Mouse (Mus musculus) brain, embryonic 14.5 days (tissue): ENCODE data around the gene H2-Eb2. TPM values are rescaled to one million over a fixed set of nuclear protein-coding genes. Genes with fewer than 3 reads are reported as not detected.
A peak's percentile ranks its signal among the peaks of the same experiment; 100 is the strongest.

ENCODE experiments used
- DNase-seq: peaks from one replicate; pipeline ENCODE4 v3.0.0-alpha.2; 2011; ENCODE audit warnings: low read depth
- CTCF ChIP-seq: fragments of 200-500 bp; IDR thresholded peaks from 2 replicates; pipeline ENCODE4 v1.5.1; 2012; ENCODE audit warnings: inconsistent platforms, mild to moderate bottlenecking, moderate library complexity, borderline replicate concordance; ENCODE audit not compliant: insufficient read depth, insufficient read length; ENCODE audit errors: extremely low read depth
- POLR2A ChIP-seq: fragments of 200-500 bp; IDR thresholded peaks from 2 replicates; pipeline ENCODE4 v1.6.1; 2012; ENCODE audit warnings: mild to moderate bottlenecking, inconsistent platforms, borderline replicate concordance; ENCODE audit not compliant: poor library complexity, insufficient read depth, insufficient read length, severe bottlenecking; ENCODE audit errors: extremely low read depth
- polyA plus RNA-seq: library from polyadenylated mRNA; depleted of rRNA; stranded (reverse); fragments of >200 nt; gene quantifications from 2 replicates; pipeline ENCODE4 v1.2.3, GENCODE M21; 2012

H2-Eb2 gene
- polyA plus RNA-seq, 1 experiment: 0.18 TPM

DNA sequence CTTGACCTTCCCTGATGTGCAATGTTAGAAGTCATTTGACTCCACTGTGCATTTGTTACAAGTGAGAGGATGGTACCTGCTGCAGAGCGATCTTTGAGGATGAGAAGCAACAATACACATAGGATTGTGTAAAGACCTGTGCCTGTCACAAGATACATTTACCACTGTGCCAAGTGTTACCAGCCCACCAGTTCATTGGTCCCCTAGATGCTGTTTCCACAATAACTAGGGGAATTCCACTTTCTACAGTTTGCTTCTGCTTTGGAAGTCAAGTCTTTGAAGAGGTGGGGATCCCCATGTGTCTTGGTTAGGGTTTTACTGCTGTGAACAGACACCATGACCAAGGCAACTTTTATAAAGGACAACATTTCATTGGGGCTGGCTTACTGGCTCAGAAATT lies 5.7 kb downstream of the H2-Eb2 start:
- no peak for DNase-seq
- TF ChIP-seq CTCF (no peak), POLR2A (no peak)

DNA sequence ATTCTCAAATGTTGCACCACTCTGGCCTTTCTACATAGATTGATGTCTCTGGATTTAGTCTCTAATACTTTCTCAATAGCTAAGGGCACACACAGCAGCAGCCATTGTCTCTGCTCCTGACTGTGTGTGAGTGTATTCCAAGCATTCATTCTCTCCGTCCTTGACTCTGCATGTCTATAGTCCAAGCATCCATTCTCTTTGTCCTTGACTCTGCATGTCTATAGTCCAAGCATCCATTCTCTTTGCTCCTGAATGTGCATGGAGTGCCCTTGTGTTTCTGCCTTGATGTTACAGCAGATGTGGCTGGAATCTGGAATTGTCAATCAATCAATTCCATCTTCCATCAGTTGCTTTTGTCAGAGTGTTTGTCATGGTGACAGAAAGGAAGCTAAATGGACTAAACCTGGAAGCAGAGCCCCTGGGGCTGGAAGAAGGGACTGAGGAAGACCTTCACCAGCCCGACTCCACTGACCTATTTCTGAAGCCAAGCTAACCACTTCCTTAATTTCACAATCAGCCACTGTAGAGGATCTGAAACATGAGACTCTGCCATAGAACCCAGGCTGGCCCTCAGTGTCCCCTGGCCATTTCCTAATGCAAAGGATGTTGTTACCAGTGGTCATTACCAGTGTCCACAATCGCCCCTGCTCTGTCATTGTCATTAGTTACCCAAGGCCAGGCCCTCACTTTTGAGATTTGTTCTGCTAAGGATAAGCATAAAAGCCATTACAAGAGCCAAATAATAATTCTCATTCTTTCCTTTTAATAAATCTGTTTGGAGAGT lies 15.3 kb downstream of the H2-Eb2 start:
- DNase-seq: no peak
- TF ChIP-seq POLR2A (no peak), CTCF (no peak)

DNA sequence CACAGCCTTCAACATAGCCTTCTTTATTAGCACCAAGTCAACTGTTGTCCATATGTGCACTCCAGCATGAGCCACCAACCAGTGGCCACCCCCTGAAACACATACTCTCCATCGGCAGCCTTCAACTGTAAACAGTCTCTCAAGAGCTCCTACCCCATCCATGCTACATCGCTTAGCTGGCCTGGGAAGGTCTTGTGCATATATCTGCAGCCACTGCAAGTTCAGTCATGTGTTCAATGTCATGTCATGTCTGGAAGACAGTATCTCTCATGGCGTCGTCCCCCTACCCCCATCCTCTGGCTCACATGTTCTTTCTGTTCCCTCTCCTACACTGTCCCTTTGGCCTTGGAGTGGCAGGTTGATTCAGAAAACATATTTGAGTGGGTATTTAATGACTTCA lies 19.4 kb downstream of the H2-Eb2 start:
- no peak for DNase-seq
- TF ChIP-seq CTCF: no peak
- TF ChIP-seq POLR2A: no peak

DNA sequence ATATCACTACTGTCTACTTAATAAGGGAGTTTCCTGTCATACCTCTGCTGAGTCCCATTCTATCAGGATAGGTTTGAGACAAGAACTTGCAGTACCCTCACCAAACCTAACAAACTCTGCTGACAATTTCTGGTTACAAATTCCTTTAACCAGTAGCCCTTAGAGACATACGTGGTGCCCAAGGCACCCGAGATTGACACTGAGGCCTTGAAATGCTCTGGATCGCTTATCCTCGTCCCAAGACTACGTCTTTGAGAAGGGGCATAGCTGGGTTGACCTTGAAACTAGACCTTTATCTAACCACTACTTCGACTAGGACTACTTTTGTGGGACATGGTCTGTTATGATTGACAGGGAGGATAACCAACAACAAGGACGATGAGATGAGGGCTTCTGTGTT lies 20.0 kb downstream of the H2-Eb2 start:
- no peak for DNase-seq
- TF ChIP-seq POLR2A (no peak), CTCF (no peak)

DNA sequence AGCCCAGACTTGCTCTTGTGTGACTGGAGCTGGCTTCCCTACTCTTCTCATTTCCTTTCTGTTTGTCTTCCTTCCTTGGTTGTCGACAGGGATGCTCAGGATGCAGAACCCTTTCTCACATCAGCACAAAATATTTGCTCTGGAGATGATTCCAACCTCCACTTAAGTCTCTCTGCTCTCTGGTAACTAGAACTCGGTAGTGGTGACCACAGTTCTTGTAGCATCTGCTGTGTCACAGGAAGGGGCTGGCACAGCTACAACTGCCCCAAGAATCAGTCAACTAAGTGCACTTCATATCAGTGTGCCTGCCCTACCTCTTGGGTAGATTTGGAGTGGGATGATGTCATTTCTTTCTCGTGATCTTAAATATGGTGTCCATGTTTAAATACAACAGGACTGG lies 20.6 kb downstream of the H2-Eb2 start:
- DNase-seq: no peak
- TF ChIP-seq POLR2A (no peak), CTCF (no peak)

DNA sequence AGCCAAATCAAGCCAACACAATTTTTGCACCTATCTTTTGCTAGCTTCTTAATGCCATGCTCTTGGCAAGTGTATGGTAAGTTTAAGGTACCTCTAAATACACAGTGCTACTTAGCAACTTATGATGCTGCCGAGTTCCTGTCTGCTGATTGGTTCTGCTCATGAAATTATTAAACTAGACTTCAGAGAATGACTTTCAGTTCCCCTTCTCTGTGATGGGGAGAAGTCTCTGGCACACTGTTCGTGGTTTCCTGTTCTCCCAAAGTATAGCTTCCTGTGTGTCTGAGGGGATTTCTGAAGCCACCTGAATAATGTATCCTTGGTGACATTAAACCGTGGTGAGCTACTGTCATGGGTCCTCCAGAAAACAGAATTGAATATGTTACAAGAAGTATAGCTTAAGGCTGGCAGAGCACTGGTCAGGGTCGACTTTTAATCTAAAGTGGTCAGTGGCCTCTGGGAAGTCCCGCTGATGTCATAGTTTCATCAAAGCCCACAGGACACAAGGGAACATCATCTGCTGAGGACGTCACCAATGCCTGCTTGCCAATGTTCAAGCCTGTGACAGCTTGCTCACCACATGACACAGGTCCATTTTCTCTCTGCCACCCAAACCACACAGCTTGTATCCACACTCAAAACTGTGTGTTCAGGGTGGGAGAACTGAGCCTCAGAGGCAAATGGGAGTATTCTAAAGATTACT lies 22.3 kb downstream of the H2-Eb2 start:
- TF ChIP-seq POLR2A (no peak), CTCF (no peak)

DNA sequence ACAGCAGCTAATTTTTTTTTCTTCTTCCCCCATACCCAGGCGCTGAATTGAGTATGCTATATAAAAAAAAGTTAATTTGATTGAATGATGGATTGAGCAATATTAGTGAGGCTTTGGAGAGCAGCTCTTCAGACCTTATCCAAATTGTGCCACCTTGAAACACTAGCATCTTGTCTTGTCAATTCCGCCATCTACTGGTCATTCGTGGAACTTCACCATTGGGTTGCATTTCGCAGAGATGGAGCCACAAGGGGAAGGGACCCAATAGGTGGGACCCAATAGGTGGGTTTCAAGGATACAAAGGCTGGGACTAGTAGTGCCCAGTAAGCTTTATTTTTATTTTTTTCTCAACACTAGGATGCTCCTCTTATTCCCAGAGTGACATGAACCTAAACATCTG lies 24.0 kb downstream of the H2-Eb2 start:
- peak; percentile 82 for DNase-seq
- TF ChIP-seq CTCF (peak; percentile 88), POLR2A (no peak)

More for the DNA sequence above, 22.3 kb downstream of the H2-Eb2 start:
- peak; percentile 20 for DNase-seq

DNA sequence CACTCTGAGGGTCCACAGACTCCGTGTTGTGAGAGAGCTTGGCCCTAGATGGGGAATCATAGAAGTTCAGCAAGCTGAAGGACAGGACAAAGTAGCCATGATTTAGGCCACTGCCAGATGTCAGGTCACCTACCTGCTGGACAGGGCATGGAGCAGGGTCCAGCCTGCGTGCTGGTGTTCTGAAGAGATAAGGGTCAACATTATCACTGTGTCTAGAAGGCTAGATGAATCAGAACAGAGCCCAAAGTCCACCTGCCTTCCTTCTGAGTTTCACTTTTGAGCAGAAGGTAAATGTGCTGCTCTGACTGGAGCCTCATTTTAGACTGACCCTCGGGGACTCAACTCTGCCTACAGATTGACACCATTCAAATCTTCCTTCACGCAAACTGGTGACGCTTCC lies 29.1 kb downstream of the H2-Eb2 start, which contains the start of gene Btnl2:
Btnl2 (plus strand) TSS at position 284 of the 400 bp plus-strand sequence.
- DNase-seq: no peak

DNA sequence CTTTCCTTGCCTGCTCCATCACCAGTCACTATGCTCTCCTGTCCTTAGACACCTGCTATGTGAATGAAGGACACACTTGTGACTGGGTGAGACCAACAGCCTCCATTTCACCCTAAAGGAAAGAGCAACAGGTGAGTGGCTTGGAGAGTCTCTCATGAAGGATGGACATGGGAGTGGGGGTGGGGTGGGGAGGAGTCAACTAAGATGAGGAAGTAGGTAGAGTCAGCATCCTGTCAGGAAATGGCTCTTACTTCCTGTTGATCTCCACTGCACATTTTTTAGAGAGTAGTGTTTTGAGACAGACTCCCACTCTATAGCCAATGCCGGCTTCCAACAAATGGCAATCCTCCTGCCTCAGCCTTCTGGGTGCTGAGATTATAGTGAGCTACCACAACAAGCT lies 29.5 kb downstream of the H2-Eb2 start:
- DNase-seq: no peak
- TF ChIP-seq CTCF: no peak
- no peak for TF ChIP-seq POLR2A

More for the DNA sequence above, 29.1 kb downstream of the H2-Eb2 start, which contains the start of gene Btnl2:
- TF ChIP-seq POLR2A: no peak
- TF ChIP-seq CTCF: no peak

DNA sequence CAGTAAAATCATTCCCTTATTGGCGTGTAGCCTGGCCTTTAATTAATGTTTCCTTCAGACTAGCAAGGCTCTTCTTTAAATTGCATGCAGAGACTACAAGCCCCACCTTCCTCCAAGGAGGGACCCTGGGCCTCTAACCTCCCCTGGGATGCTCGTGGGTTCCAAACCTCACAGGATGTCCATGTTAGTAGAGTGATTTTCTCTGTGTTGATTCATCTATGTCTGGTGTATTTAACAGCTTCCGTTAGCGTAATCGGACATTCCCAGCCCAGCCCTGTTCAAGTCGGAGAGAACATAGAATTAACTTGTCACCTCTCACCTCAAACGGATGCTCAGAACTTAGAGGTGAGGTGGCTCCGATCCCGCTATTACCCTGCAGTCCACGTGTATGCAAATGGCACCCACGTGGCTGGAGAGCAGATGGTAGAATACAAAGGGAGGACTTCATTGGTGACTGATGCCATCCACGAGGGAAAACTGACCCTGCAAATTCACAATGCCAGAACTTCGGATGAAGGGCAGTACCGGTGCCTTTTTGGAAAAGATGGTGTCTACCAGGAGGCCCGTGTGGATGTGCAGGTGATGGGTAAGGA lies 37.6 kb downstream of the H2-Eb2 start:
- DNase-seq: no peak
- TF ChIP-seq POLR2A (no peak), CTCF (no peak)

DNA sequence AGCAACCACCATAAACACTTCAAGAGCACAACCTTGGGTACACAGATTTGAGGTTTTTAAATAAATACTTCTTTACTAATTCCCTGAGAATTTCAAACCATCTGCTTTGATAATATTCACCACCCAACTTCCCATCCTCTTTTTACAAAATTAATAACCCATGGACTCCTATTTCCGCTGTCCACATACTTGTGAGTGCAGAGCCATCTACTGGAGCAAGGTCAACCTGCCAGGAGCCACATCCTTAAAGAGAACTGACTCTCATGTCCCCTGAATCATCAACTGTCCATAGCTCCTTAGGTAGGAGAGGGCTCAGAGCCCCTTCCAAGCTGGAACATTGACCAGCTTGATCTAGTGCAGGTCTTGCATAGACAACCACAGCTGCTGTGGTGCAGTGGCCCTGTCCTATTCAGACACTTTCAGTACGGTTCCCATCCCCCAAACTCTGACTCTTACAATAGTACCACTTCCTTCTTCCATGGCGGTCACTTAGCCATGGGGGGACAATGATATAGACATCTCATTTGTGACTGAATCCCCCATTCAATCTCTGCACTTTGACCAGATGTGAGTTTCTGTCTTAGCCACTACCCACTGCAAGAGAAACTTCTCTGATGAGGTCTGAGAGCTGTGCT lies 38.3 kb downstream of the H2-Eb2 start:
- no peak for TF ChIP-seq CTCF
- TF ChIP-seq POLR2A: no peak
- DNase-seq: no peak
